Comparison of ENCODE assay signal across 19 mouse cellular contexts in genomic region chr2:32340836-32341633, GRCm38 (mm10). TPM values are rescaled to one million over a fixed set of nuclear protein-coding genes. Genes with fewer than 3 reads are reported as not detected.
A peak's percentile ranks its signal among the peaks of the same experiment; 100 is the strongest.
DNase-seq lines count a peak whose midpoint lies in the region; ATAC-seq lines count a peak whose summit lies in the region.
"Had no signal": no experiment of that assay in that cellular context is flagged by ENCODE, and none has a peak within 500 bp of the region (broad histone marks: within the 10 kb centered on the region; RNA-seq: fewer than 3 reads in every experiment).

No protein-coding gene starts in this region.

- WGBS in embryonic facial prominence, embryonic 13.5 days = 76% methylated on average over 13 of the region's 13 CpGs
- 80% methylated on average over 13 of the region's 13 CpGs for WGBS in embryonic facial prominence, embryonic 10.5 days

- peaks cover 63% of the 10 kb centered on the region for H3K36me3 ChIP-seq in embryonic facial prominence, embryonic 13.5 days
- H3K36me3 ChIP-seq in embryonic facial prominence, embryonic 10.5 days (replicated peaks) = peaks cover 63% of the 10 kb centered on the region
- H3K36me3 ChIP-seq: liver, embryonic 13.5 days; lung, embryonic 15.5 days had no signal

- no peak overlapping the region for H3K4me2 ChIP-seq in embryonic facial prominence, embryonic 13.5 days
- H3K4me2 ChIP-seq: forebrain, embryonic 13.5 days; liver, embryonic 13.5 days; lung, embryonic 15.5 days had no signal

- H3K27me3 ChIP-seq in embryonic facial prominence, embryonic 13.5 days = no peaks in the 10 kb centered on the region
- H3K27me3 ChIP-seq in embryonic facial prominence, embryonic 10.5 days (replicated peaks; ENCODE audit: low read depth, poor library complexity, severe bottlenecking) = peaks cover 13% of the 10 kb centered on the region
- H3K27me3 ChIP-seq: lung, embryonic 15.5 days; Patski had no signal

- H3K9ac ChIP-seq in embryonic facial prominence, embryonic 13.5 days = no peak overlapping the region
- H3K9ac ChIP-seq: forebrain, embryonic 13.5 days; liver, embryonic 13.5 days; lung, embryonic 15.5 days had no signal

- no peak for DNase-seq in embryonic facial prominence, embryonic 10.5 days (ENCODE audit: low spot score)
- DNase-seq in layer of hippocampus, postnatal 36 days = peak; percentile 57 to 61
- DNase-seq in layer of hippocampus, postnatal 10 days (ENCODE audit: low spot score in 2 of 2) = no peak
- DNase-seq in right cerebral cortex, postnatal 25 days = peak; percentile 68
- DNase-seq in right cerebral cortex, postnatal 14 days = no peak
- peak; percentile 80 for DNase-seq in telencephalon, adult 2 months (ENCODE audit: low read depth, low spot score)
- no peak for DNase-seq in lung, postnatal 25 days (ENCODE audit: low spot score)
- DNase-seq: adrenal gland, postnatal 25 days; heart, adult 18-20 months; kidney, adult 8-10 months; kidney, postnatal 25 days; liver, embryonic 13.5 days; thymus, postnatal 4 days had no signal

- H3K4me1 ChIP-seq in embryonic facial prominence, embryonic 13.5 days = peaks cover 27% of the 10 kb centered on the region
- H3K4me1 ChIP-seq in embryonic facial prominence, embryonic 10.5 days = peaks cover 23% of the 10 kb centered on the region
- H3K4me1 ChIP-seq: liver, embryonic 13.5 days; lung, embryonic 15.5 days had no signal

- peak overlapping the region; percentile 39; the same call in 1 of the 2 replicates for H3K27ac ChIP-seq in embryonic facial prominence, embryonic 13.5 days
- H3K27ac ChIP-seq in embryonic facial prominence, embryonic 10.5 days (replicated peaks) = no peak overlapping the region
- H3K27ac ChIP-seq: liver, embryonic 13.5 days; lung, embryonic 15.5 days had no signal

- no peaks in the 10 kb centered on the region for H3K9me3 ChIP-seq in embryonic facial prominence, embryonic 13.5 days
- H3K9me3 ChIP-seq in embryonic facial prominence, embryonic 10.5 days = no peaks in the 10 kb centered on the region
- H3K9me3 ChIP-seq: forebrain, embryonic 13.5 days; liver, embryonic 13.5 days; lung, embryonic 15.5 days had no signal

- ATAC-seq in embryonic facial prominence, embryonic 13.5 days (ENCODE audit: insufficient number of reproducible peaks, insufficient read depth, low FRiP score, low TSS enrichment, low read depth) = no peak
- ATAC-seq: forebrain, embryonic 13.5 days; midbrain, embryonic 16.5 days; Patski had no signal

- H3K4me3 ChIP-seq in embryonic facial prominence, embryonic 13.5 days = no peak overlapping the region
- H3K4me3 ChIP-seq in embryonic facial prominence, embryonic 10.5 days = no peak overlapping the region
- H3K4me3 ChIP-seq: forebrain, embryonic 13.5 days; liver, embryonic 13.5 days; lung, embryonic 15.5 days had no signal

RNA-seq across cellular contexts. Expression of gene Ciz1, which starts 11.1 kb away (rescaled TPM):
- polyA plus RNA-seq in embryonic facial prominence, embryonic 13.5 days (2015; fragmentation: Nextera tagmentation; extraction: Ambion mirVana) = 48.6 and 54.2 TPM in 2 replicates
- polyA plus RNA-seq in embryonic facial prominence, embryonic 10.5 days (2016; fragmentation: Nextera tagmentation; extraction: Ambion mirVana) = 65.8 and 66.4 TPM in 2 replicates
- total RNA-seq in layer of hippocampus, postnatal 36 days (2021) = 10 to 100 TPM; 69.8 to 94.5 TPM
- 10 to 100 TPM; 74.6 to 75.0 TPM for total RNA-seq in layer of hippocampus, postnatal 10 days (2021)

RNA-seq across cellular contexts. Expression of gene Dnm1, which starts 12.1 kb away (rescaled TPM):
- 31.9 and 32.4 TPM in 2 replicates for polyA plus RNA-seq in embryonic facial prominence, embryonic 13.5 days (2015; fragmentation: Nextera tagmentation; extraction: Ambion mirVana)
- polyA plus RNA-seq in embryonic facial prominence, embryonic 10.5 days (2016; fragmentation: Nextera tagmentation; extraction: Ambion mirVana) = 20.7 and 23.5 TPM in 2 replicates
- 1,000 to 10,000 TPM; 1,246 to 1,312 TPM for total RNA-seq in layer of hippocampus, postnatal 36 days (2021)
- 100 to 1,000 TPM; 715 to 725 TPM for total RNA-seq in layer of hippocampus, postnatal 10 days (2021)
- total RNA-seq: hematopoietic stem cell, adult 5-6 weeks had no signal

RNA-seq across cellular contexts. Expression of gene 1110008P14Rik, which starts 40.7 kb away (rescaled TPM):
- 44.1 and 47.8 TPM in 2 replicates for polyA plus RNA-seq in embryonic facial prominence, embryonic 13.5 days (2015; fragmentation: Nextera tagmentation; extraction: Ambion mirVana)
- 35.0 and 39.3 TPM in 2 replicates for polyA plus RNA-seq in embryonic facial prominence, embryonic 10.5 days (2016; fragmentation: Nextera tagmentation; extraction: Ambion mirVana)
- total RNA-seq in layer of hippocampus, postnatal 36 days (2021) = 100 to 1,000 TPM; 160 to 170 TPM
- 100 to 1,000 TPM; 163 to 168 TPM for total RNA-seq in layer of hippocampus, postnatal 10 days (2021)

RNA-seq across cellular contexts. Expression of gene Lcn2, which starts 47.0 kb away (rescaled TPM):
- polyA plus RNA-seq in embryonic facial prominence, embryonic 13.5 days (2015; fragmentation: Nextera tagmentation; extraction: Ambion mirVana) = 0.22 and 1.5 TPM in 2 replicates
- not detected in 2 replicates for polyA plus RNA-seq in embryonic facial prominence, embryonic 10.5 days (2016; fragmentation: Nextera tagmentation; extraction: Ambion mirVana)
- total RNA-seq in layer of hippocampus, postnatal 36 days (2021) = 10 to 100 TPM in 1 of 2 experiments, under 1 TPM in 1; 0.65 to 13.4 TPM
- total RNA-seq in layer of hippocampus, postnatal 10 days (2021) = 1 to 10 TPM; 2.4 to 2.9 TPM
- polyA plus RNA-seq: forebrain, embryonic 13.5 days had no signal

RNA-seq across cellular contexts. Expression of gene Swi5, which starts 53.2 kb away (rescaled TPM):
- 497 and 538 TPM in 2 replicates for polyA plus RNA-seq in embryonic facial prominence, embryonic 13.5 days (2015; fragmentation: Nextera tagmentation; extraction: Ambion mirVana)
- 522 and 535 TPM in 2 replicates for polyA plus RNA-seq in embryonic facial prominence, embryonic 10.5 days (2016; fragmentation: Nextera tagmentation; extraction: Ambion mirVana)
- 100 to 1,000 TPM; 208 to 224 TPM for total RNA-seq in layer of hippocampus, postnatal 36 days (2021)
- 100 to 1,000 TPM; 237 to 239 TPM for total RNA-seq in layer of hippocampus, postnatal 10 days (2021)

Comparison
In these comparisons a context has a peak if more than half of its experiments do, and no peak if none do; other contexts are left out.
1. DNase-seq: peak in layer of hippocampus, postnatal 36 days (2 of 2), right cerebral cortex, postnatal 25 days (single experiment) and telencephalon, adult 2 months (single experiment); none in embryonic facial prominence, embryonic 10.5 days (single experiment), layer of hippocampus, postnatal 10 days (0 of 2), right cerebral cortex, postnatal 14 days (single experiment) and lung, postnatal 25 days (single experiment).